Mouse (Mus musculus): ENCODE measurements around the gene Myh10. TPM values are rescaled to one million over a fixed set of nuclear protein-coding genes. Genes with fewer than 3 reads are reported as not detected.

Myh10 gene
- total and polyA plus RNA-seq, 2 experiments from 2014 or later: 69.9 to 185 TPM

DNA sequence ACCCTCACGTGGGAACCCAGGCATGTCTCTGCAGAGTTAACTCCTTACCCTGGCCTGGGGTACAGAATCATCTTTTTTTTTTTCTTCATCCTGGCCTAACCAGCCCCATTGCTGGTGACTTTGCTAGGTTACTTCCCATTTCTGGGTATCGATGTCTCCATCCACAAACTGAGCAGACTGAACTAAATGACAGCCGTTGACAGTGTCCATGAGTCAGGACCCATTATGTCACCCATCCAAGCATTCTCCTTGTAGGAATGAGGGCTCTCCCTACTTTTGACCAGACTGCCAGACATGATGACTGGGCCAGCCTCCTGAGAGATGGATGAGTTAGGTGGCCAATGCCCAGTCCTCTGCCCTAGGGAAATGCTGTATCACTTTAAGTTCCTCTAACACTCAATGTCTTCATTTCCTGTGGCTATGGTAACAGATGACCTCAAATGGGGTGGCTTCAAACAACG lies 172.3 kb downstream of the Myh10 start:
- DNase-seq (ENCODE audit: low spot score): no peak

DNA sequence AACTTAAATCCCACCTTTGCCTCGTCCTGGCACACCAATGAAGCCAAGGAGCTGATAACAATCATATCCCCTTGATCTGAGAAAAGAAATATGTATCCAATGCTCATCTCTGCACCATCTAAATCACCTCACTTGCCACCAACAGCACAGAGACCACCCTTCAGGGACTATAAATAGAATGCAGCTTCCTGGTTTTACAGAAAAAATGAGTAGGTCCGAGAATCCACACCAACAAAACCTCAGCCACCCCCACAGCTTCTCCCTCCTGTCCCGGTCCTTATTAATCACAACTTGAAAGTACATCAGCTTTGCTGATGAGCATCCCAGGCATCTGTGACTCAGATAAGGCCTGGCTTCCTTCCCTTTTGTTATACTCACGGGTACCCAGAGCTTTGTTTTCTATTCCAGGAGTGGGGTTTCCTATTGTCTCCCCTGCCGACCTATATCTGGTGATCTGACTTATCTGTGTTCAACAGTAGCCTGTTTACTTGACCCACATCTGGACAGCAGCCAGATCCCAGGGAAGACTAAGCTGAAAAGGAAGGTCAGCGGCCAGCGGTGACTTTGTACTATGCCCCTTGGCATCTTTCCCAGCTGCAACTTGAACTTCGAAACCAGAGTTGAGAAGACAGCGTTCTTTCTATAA lies 173.3 kb downstream of the Myh10 start:
- ATAC-seq (no peak), DNase-seq (ENCODE audit: low spot score) (peak; percentile 12)
- Histone ChIP-seq H3K9ac (replicated peaks; ENCODE audit: low read length) (no peak overlapping the region), H3K27me3 (ENCODE audit: insufficient read depth, low read length) (no peaks in the 10 kb centered on the region; the same call in 1 of the 2 replicates), H3K4me3 (ENCODE audit: low read length) (no peak overlapping the region), H3K27ac (no peak overlapping the region), H3K4me1 (ENCODE audit: insufficient read depth, low read length) (no peaks in the 10 kb centered on the region), H3K36me3 (ENCODE audit: insufficient read depth, low read length) (no peaks in the 10 kb centered on the region), H3K4me2 (ENCODE audit: low read depth, low read length) (no peak overlapping the region), H3K9me3 (ENCODE audit: low read length) (no peaks in the 10 kb centered on the region)
- WGBS: 46% methylated on average over 9 of the region's 9 CpGs
- no peak for TF ChIP-seq CTCF (IDR thresholded peaks at IDR 0.05; ENCODE audit: low read depth)

More for the DNA sequence above, 172.3 kb downstream of the Myh10 start:
- 77% methylated on average over 4 of the region's 4 CpGs for WGBS
- no peak overlapping the region for H3K9ac ChIP-seq (replicated peaks; ENCODE audit: low read length)
- no peaks in the 10 kb centered on the region for H3K9me3 ChIP-seq (ENCODE audit: low read length)
- H3K36me3 ChIP-seq (ENCODE audit: insufficient read depth, low read length): no peaks in the 10 kb centered on the region
- no peaks in the 10 kb centered on the region; the same call in 1 of the 2 replicates for H3K27me3 ChIP-seq (ENCODE audit: insufficient read depth, low read length)
- no peak overlapping the region for H3K4me2 ChIP-seq (ENCODE audit: low read depth, low read length)
- no peaks in the 10 kb centered on the region for H3K4me1 ChIP-seq (ENCODE audit: insufficient read depth, low read length)
- no peak overlapping the region for H3K27ac ChIP-seq
- no peak for TF ChIP-seq CTCF (IDR thresholded peaks at IDR 0.05; ENCODE audit: low read depth)
- H3K4me3 ChIP-seq (ENCODE audit: low read length): no peak overlapping the region
- ATAC-seq: no peak

Other genes with a start within 250 kb of the Myh10 start
- 1.5 and 2.7 TPM in 2 replicates for gene Pik3r6, start 188.5 kb upstream of the Myh10 start, total RNA-seq (2014; rRNA removed)
- gene Pik3r6, start 188.5 kb upstream of the Myh10 start, polyA plus RNA-seq (2015; fragmentation: Nextera tagmentation; extraction: Ambion mirVana): 1.3 and 1.7 TPM in 2 replicates
- 0.10 TPM in 1 of 2 replicates, not detected in the other for gene Mfsd6l, start 135.4 kb upstream of the Myh10 start, total RNA-seq (2014; rRNA removed)
- 0.11 TPM in 2 replicates for gene Mfsd6l, start 135.4 kb upstream of the Myh10 start, polyA plus RNA-seq (2015; fragmentation: Nextera tagmentation; extraction: Ambion mirVana)
- gene Ccdc42, start 104.5 kb upstream of the Myh10 start, total RNA-seq (2014; rRNA removed): 0.25 TPM in 1 of 2 replicates, not detected in the other
- 0.28 and 0.44 TPM in 2 replicates for gene Ccdc42, start 104.5 kb upstream of the Myh10 start, polyA plus RNA-seq (2015; fragmentation: Nextera tagmentation; extraction: Ambion mirVana)
- 90.6 and 96.2 TPM in 2 replicates for gene Ndel1, start 180.3 kb downstream of the Myh10 start, total RNA-seq (2014; rRNA removed)
- 101 and 105 TPM in 2 replicates for gene Ndel1, start 180.3 kb downstream of the Myh10 start, polyA plus RNA-seq (2015; fragmentation: Nextera tagmentation; extraction: Ambion mirVana)
- 0.16 TPM in 1 of 2 replicates, not detected in the other for gene Rnf222, start 197.0 kb downstream of the Myh10 start, total RNA-seq (2014; rRNA removed)
- gene Rnf222, start 197.0 kb downstream of the Myh10 start, polyA plus RNA-seq (2015; fragmentation: Nextera tagmentation; extraction: Ambion mirVana): not detected in 2 replicates
- 1,103 and 1,196 TPM in 2 replicates for gene Rpl26, start 210.0 kb downstream of the Myh10 start, total RNA-seq (2014; rRNA removed)
- gene Rpl26, start 210.0 kb downstream of the Myh10 start, polyA plus RNA-seq (2015; fragmentation: Nextera tagmentation; extraction: Ambion mirVana): 608 and 621 TPM in 2 replicates
- 1.3 TPM in 1 of 2 replicates, not detected in the other for gene Odf4, start 235.5 kb downstream of the Myh10 start, total RNA-seq (2014; rRNA removed)
- 0.58 and 0.88 TPM in 2 replicates for gene Odf4, start 235.5 kb downstream of the Myh10 start, polyA plus RNA-seq (2015; fragmentation: Nextera tagmentation; extraction: Ambion mirVana)

Data from hindbrain, postnatal 0 days (tissue).